Mouse (Mus musculus) heart, adult 2 months (tissue): ENCODE measurements at regions not wholly inside any gene's neighbourhood (a gene's known extent, or its start where the extent isn't known, plus 50 kb on each side); places are given as distances from the start of the nearest gene placed in this dataset.

Source experiments
- DNase-seq, 2 experiments: peaks; one replicate each; pipeline ENCODE4 v3.0.0; 2021
- H3K27ac ChIP-seq: fragments of 200-600 bp; 2 replicates; pipeline ENCODE4 v1.8.1; 2022
- H3K27me3 ChIP-seq: fragments of 200-500 bp; 2 replicates; pipeline ENCODE4 v1.6.1; 2012; ENCODE audit warnings: mild to moderate bottlenecking, low read length, inconsistent platforms, mixed read lengths; ENCODE audit not compliant: control insufficient read depth, insufficient read depth
- H3K36me3 ChIP-seq: fragments of 200-500 bp; 2 replicates; pipeline ENCODE4 v1.6.1; 2012; ENCODE audit warnings: low read length, inconsistent platforms; ENCODE audit not compliant: control insufficient read depth, insufficient read depth
- H3K4me1 ChIP-seq: fragments of 200-500 bp; 2 replicates; pipeline ENCODE4 v1.6.1; 2011; ENCODE audit warnings: low read length; ENCODE audit not compliant: control insufficient read depth, insufficient read depth
- H3K4me3 ChIP-seq: fragments of 200-600 bp; 2 replicates; pipeline ENCODE4 v1.8.1; 2022
- H3K79me2 ChIP-seq: fragments of 200-500 bp; replicated peaks from 2 replicates; pipeline ENCODE4 v1.6.1; 2012; ENCODE audit warnings: mild to moderate bottlenecking, inconsistent platforms, low read length, moderate library complexity, mixed read lengths; ENCODE audit not compliant: control insufficient read depth, insufficient read depth
- H3K9ac ChIP-seq: fragments of 200-500 bp; 2 replicates; pipeline ENCODE4 v1.6.1; 2012; ENCODE audit warnings: low read depth, mild to moderate bottlenecking, control low read depth, inconsistent platforms, low read length, mixed read lengths
- CTCF ChIP-seq: fragments of 200-600 bp; IDR thresholded peaks from 2 replicates; pipeline ENCODE4 v1.8.1; 2022; ENCODE audit warnings: antibody characterized with exemption, mild to moderate bottlenecking, moderate library complexity
- EP300 ChIP-seq: fragments of 200-500 bp; IDR thresholded peaks from 2 replicates; pipeline ENCODE4 v1.6.1; 2011; ENCODE audit warnings: low read depth, low read length, control low read depth; ENCODE audit not compliant: insufficient read depth
- POLR2A ChIP-seq: fragments of 200-500 bp; IDR thresholded peaks from 2 replicates; pipeline ENCODE4 v1.6.1; 2011; ENCODE audit warnings: mild to moderate bottlenecking, low read depth, low read length, control low read depth; ENCODE audit not compliant: insufficient read depth
- WGBS: fragments of 180-500 bp; shearing (Covaris S2); methylation state at CpG from one replicate; pipeline ENCODE4 v1.1.7; 2018; 5-methylcytosine and 5-hydroxymethylcytosine counted together
- intact Hi-C: fragments of 180-260 bp; cut with DNase I; formaldehyde crosslinking; loops from one replicate; pipeline ENCODE4 v1.15.1; 2025

- no peaks in the 10 kb centered on the region; the same call in 1 of the 2 replicates for H3K4me1 ChIP-seq
- H3K27ac ChIP-seq: no peak overlapping the region
- 64% methylated on average over 4 of the region's 4 CpGs for WGBS
- no peak overlapping the region for H3K4me3 ChIP-seq
- DNase-seq: no peak
- TF ChIP-seq CTCF: no peak
- no peak for TF ChIP-seq POLR2A
- TF ChIP-seq EP300: no peak
- no peaks in the 10 kb centered on the region for H3K27me3 ChIP-seq
- no peaks in the 10 kb centered on the region for H3K36me3 ChIP-seq
- no peak overlapping the region for H3K9ac ChIP-seq
- no peaks in the 10 kb centered on the region for H3K79me2 ChIP-seq
- intact Hi-C loops: no loop called here
Measured at GRCm38 (mm10) chr15:56497757-56498156, 979.7 kb downstream of the Slc22a22 start.

GRCm38 (mm10) chr15:56496355-56496754 lies 981.1 kb downstream of the Slc22a22 start:
- no peak overlapping the region for H3K4me3 ChIP-seq
- 79% methylated on average over 2 of the region's 2 CpGs for WGBS
- no peaks in the 10 kb centered on the region for H3K79me2 ChIP-seq
- no peaks in the 10 kb centered on the region for H3K27me3 ChIP-seq
- H3K27ac ChIP-seq: no peak overlapping the region
- no peaks in the 10 kb centered on the region; the same call in 1 of the 2 replicates for H3K4me1 ChIP-seq
- H3K36me3 ChIP-seq: no peaks in the 10 kb centered on the region
- no peak for DNase-seq
- intact Hi-C loops: no loop called here
- TF ChIP-seq EP300 (no peak), POLR2A (no peak), CTCF (no peak)
- H3K9ac ChIP-seq: no peak overlapping the region

DNA sequence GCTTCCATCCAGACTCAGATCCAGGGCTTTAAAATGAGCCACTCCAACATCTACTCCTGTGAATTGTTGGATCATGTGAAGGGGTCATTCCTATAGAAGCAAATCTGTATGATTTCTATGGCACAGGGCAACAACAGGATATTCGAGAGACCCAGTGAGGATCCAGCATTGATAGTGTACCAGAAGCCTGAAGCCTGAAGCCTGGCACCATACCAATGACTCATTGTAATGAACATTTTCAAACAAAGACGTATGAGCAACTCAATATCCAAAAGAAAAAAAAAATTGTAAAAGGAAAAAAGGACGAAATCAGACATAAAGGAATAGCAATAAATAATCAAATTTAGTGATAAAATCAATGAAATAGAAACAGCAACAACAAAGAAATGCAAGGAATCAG lies 991.5 kb downstream of the Slc22a22 start:
- WGBS: 62% methylated on average over 3 of the region's 3 CpGs
- no peak for DNase-seq
- TF ChIP-seq CTCF (no peak), EP300 (no peak), POLR2A (no peak)
- no peaks in the 10 kb centered on the region for H3K4me1 ChIP-seq
- H3K79me2 ChIP-seq: no peaks in the 10 kb centered on the region
- H3K9ac ChIP-seq: no peak overlapping the region
- H3K27me3 ChIP-seq: no peaks in the 10 kb centered on the region
- H3K36me3 ChIP-seq: no peaks in the 10 kb centered on the region
- no peak overlapping the region for H3K4me3 ChIP-seq
- no peak overlapping the region for H3K27ac ChIP-seq
- intact Hi-C loops: no loop called here

DNA sequence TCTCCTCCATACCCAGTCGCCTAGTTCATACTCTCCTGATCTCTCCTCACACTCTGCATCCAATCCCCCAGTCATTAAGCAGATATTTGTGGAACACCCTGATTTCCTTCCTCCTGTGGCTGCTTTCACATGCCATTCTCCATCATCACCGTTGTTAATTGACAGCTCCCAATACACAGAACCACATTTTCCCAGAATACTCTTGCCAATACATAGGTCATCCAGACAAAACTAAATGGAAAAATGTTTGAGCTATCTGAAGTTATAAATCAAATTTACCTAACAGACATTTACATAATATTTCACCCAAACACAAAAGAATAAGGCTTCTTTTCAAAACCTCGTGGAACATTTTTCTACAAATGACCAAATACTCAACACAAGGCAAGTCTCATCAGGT lies 992.7 kb downstream of the Slc22a22 start:
- no peak for DNase-seq
- H3K9ac ChIP-seq: no peak overlapping the region
- H3K4me1 ChIP-seq: no peaks in the 10 kb centered on the region
- no peaks in the 10 kb centered on the region for H3K79me2 ChIP-seq
- H3K27ac ChIP-seq: no peak overlapping the region
- no peaks in the 10 kb centered on the region for H3K36me3 ChIP-seq
- intact Hi-C loops: no loop called here
- WGBS: 66% methylated on average over 3 of the region's 3 CpGs
- H3K4me3 ChIP-seq: no peak overlapping the region
- TF ChIP-seq CTCF (no peak), POLR2A (no peak), EP300 (no peak)
- no peaks in the 10 kb centered on the region for H3K27me3 ChIP-seq

DNA sequence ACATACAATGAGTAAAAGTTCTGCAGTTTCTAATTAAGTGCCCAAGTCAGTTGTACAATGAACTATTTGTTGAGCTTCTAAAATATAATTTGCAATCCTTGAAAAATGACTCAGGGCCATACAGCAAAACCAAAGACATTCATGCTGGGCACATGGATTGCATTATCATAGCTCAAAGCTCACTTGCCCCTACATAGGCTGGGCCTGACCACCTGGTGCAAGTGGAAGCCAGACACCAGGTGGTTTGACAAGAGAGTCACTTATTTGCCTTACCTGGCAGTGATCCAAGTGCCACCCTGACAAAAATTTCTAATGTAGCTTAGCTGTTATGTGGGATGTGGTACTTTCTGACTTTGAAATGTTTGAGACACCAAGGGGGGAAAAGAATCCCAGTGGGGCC lies 997.7 kb downstream of the Slc22a22 start:
- intact Hi-C loops: no loop called here
- H3K4me1 ChIP-seq: no peaks in the 10 kb centered on the region
- H3K36me3 ChIP-seq: no peaks in the 10 kb centered on the region
- H3K79me2 ChIP-seq: no peaks in the 10 kb centered on the region
- no peak for DNase-seq
- no peak overlapping the region for H3K9ac ChIP-seq
- no peak overlapping the region for H3K27ac ChIP-seq
- H3K27me3 ChIP-seq: no peaks in the 10 kb centered on the region
- no peak overlapping the region for H3K4me3 ChIP-seq
- no peak for TF ChIP-seq POLR2A
- TF ChIP-seq CTCF: no peak

- H3K9ac ChIP-seq: no peak overlapping the region
- intact Hi-C loops: no loop called here
- DNase-seq: no peak
- no peaks in the 10 kb centered on the region for H3K79me2 ChIP-seq
- WGBS: 54% methylated on average over 3 of the region's 3 CpGs
- H3K27ac ChIP-seq: no peak overlapping the region
- H3K36me3 ChIP-seq: no peaks in the 10 kb centered on the region
- TF ChIP-seq EP300 (no peak), CTCF (no peak), POLR2A (no peak)
- no peaks in the 10 kb centered on the region for H3K4me1 ChIP-seq
- H3K4me3 ChIP-seq: no peak overlapping the region
- H3K27me3 ChIP-seq: no peaks in the 10 kb centered on the region
Measured at GRCm38 (mm10) chr15:56479015-56479414, 998.4 kb downstream of the Slc22a22 start.
